Mouse (Mus musculus) lung, postnatal 14 days (tissue): ENCODE measurements around the gene Gimap4.

Experiments
- DNase-seq: peaks from one replicate; pipeline ENCODE4 v3.0.0; 2021

Gene Gimap4

DNA sequence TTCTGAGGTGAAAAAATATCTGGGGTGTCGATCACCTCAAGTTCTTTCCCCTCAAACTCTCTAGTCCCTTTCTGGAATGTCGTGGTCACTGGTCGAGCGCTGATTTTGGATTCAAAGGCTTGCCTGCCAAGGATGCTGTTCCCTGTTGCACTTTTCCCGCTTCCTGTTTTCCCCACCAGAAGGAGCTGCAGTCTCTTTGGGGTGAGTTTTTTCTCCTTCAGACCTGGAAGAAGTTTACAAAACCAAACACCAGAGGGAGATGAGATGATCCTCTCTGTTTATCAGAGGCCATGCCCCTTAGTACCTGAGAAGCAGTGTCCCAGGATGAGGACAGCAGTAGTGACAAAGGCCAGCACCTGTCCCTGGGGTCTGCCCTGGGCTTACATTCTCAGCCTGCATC lies 18.3 kb downstream of the Gimap4 start:
- DNase-seq = no peak

DNA sequence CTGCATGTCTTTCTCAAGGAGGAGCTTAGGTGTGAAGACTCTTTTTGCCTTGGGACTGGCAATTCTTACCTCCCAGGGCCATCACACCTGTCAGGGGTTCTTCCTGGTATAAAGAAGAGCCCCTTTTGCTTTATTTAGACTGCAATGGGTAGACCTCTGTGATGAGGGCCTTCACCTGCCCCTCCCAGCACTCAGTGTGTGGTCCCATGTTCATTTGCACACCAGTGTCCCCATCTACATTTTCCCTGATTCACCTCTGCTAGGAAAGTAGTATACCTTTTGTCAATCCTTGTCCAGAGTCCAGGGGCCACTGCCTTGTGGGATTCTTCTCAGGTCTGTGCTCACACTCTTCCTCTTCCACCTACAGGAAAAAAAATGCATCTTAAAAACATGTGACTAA lies 19.8 kb downstream of the Gimap4 start:
- DNase-seq = no peak

- DNase-seq = no peak
These were observed 21.8 kb downstream of the Gimap4 start for GRCm38 (mm10) chr6:48706130-48706529.

DNA sequence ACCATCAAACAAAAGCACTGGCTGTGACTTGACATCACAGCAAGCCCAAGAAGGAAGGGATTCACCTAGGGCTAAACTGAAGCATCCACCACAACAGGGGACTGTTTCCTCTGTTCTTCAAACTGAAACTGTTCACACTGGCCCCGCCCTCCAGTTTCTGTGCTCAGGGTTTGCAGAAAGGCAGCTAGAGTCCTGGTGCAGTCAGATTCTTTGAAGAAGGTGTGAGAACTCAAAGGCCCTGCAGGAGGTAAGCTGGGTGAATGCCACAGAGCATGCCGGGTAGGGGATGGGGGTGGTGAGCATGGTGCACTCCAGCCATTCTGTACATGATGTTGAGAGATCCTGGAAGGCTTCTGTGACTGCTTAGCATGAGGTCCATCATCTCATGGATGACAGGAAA lies 34.1 kb downstream of the Gimap4 start, which contains the start of the genes Gm28053 and Gimap7:
Gm28053 (plus strand) TSS at position 153 of the 400 bp plus-strand sequence.
Gimap7 (plus strand) TSS at position 167 of the 400 bp plus-strand sequence.
- DNase-seq = no peak

DNA sequence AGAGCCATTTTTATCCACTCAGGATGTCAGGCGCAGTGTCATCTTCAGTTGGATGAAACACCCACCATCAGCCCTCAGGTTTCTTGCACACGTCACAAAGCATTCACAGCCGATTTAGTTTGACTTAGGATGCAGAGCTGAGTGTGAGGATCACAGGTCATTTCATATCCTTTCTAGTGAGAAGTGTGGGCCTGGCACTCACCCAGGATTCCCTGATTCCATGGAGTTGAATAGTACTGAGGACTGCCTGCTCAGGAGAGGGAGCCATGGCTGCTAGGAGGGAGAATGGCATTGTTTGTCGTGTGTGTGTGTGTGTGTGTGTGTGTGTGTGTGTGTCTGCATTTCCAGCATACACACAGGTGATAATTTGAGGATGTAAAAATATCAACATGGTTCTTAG lies 36.0 kb downstream of the Gimap4 start:
- no peak for DNase-seq

- DNase-seq = no peak
These were observed 39.1 kb downstream of the Gimap4 start for GRCm38 (mm10) chr6:48723468-48723867.

DNA sequence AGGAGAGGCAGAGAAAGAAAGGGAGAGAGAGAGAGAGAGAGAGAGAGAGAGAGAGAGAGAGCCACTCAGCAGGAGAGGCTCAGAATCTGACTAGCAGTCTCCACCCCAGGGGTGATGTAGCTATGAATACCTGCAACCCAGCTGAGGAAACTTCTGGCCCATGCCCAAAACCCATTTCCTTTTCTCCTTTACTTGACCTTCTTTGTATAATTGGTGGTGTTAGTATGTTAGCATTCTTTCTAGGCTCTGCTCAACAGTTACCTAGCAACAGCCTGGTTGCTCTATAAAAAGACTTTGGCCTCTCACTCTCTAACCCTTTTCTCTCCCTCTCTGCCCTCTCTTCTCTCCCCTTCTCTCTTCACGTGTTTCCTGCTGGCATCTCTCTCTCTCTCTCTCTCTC lies 41.1 kb downstream of the Gimap4 start:
- DNase-seq = peak; percentile 78

DNA sequence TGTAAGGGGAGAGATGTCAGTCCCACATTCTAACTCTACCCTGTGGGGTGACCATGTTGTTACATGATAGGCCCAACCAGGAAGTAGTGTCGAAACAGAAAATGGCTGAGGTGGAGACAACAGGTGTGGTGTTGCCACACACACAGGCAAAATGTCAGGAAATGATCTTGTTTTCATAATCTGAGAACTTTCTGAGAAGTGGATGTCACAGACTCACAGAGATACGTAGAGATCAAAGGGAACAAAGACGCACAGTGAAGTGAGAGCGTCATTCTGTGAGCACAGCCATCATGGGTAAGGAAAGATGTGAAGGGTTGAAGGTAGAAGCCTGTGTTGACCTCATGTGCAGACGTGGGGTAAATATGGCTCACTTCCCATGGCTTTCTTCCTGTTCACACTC lies 43.4 kb downstream of the Gimap4 start:
- no peak for DNase-seq

GRCm38 (mm10) chr6:48732864-48733304 lies 48.5 kb downstream of the Gimap4 start:
- DNase-seq = no peak

- no peak for DNase-seq
These were observed 49.3 kb downstream of the Gimap4 start for GRCm38 (mm10) chr6:48733660-48734059.

GRCm38 (mm10) chr6:48737053-48737452 lies 52.7 kb downstream of the Gimap4 start:
- DNase-seq = no peak

DNA sequence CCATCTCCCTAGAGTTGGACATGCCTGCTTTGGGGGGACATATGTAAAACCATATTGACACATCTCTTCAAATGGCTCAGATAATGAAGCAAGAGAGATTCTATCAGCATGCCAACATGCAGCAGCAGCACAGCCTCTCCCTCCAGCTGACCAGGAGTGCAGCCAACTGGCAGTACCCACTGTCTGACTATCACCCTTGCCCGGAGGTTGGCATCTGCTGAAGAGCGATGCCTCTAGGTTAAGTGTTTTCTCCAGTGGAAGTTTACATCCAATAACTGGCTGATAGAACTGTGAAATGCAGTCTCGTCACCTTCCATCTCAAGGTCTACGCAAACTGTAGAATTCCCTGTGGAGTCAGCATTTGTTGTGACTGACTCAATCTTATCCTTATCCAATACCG lies 53.3 kb downstream of the Gimap4 start:
- DNase-seq = no peak

GRCm38 (mm10) chr6:48738961-48739779 lies 54.8 kb downstream of the Gimap4 start, which contains the start of gene Gimap1:
Gene Gimap1, plus strand, starts transcription at chr6:48739054.
- peak; percentile 61 for DNase-seq

DNA sequence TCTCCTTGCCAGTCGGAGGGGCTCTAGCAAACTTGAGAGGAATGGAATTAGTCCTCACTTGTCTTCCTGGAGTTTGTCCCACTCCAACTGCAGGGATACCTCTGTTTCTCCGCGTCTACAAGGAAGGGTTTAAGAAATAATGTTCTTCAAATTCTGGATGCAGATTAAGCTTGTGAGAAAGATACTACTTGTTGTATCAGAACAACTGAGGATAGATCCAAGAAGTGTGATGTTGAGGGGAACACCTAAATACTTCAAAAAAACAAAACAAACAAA lies 55.4 kb downstream of the Gimap4 start:
- no peak for DNase-seq

DNA sequence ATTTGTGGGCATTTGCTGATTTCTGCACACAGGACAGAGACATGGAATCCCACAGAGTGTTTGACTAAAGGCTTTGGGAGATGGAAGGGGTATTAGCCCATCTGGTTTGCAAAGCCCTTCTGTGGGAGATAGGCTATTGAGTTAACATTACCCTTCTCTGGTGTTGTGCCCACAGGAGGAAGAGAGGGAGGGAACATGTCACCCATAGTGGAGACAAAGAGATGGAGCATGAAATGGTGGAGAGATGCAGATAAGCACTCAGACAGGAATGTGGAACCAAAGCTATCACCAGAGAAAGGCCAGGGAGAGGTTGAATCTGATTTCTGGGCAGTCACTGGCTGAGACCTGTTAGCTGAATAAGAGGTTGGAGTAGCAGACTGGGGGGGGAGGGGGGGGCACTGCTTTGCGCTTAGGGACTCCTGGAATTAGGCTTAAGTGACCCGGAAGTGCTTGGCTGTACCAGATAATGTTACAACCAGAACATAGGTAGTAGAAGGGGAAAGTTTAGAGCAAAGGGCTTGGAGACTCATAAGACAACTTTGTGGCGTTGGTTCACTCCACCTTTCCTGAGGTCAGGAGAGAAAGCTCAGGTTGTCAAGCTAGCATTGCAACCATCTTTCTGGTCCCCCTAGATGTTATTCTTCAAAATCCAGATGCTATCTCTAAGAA lies 56.3 kb downstream of the Gimap4 start:
- DNase-seq = no peak

DNA sequence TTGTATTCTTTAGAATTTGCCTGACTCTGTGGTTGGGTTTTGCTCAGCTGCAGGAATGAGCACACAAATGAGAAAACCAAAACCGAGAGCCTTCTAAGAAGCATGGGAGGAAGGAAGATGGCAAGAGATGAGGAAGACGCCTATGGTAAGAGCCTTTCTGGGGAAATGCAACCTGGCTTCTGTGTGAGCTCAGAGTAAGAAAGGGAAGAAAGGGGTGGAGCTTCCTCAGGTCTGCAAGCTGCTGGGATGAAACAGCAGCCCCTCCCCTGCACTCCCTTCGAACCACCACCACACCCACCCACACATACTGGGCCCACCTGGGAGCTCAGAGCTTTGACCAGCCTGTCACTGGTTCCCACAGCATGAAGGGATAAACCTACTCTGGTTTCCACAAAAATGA lies 56.9 kb downstream of the Gimap4 start:
- DNase-seq = no peak
